ENCODE assay signal across 9 mouse cellular contexts in the genomic region with DNA sequence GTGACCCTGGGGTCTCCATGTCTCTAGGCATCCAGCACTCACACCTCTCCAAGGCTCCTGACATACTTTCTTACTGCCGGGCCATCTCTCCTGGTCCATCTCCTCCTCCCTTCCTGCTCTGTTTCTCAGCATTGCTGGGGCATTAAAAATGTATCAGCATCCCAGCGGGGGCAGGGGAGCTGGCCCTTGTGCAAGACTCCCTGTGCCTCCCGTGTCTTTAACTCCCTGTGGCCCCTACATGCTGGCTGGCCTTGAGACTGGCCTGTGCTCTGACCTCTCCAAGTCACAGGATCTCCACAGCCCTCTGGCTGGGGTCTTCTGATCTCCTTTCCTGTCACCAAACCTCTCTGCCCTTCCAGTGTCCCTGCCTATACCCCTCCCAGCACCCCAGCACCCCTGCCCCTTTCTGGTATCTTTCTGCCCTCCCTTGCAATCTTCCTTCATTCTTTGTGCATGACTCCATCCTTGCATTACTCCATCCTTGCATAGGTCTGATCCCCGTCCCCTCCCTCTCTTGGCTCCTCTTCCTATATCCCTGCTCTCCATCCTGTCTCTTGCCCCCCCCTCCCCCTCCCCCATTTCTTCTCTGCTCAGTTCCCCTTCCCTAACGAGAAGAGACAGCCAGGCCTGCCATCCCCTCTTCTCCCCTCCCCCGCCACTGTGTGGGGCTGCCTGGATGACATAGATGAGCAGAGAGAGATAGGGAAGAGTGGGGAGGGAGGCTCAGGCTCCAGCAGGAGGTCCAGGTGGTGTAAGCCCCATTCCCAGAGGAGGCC. TPM values are rescaled to one million over a fixed set of nuclear protein-coding genes. Genes with fewer than 3 reads are reported as not detected.
A peak's percentile ranks its signal among the peaks of the same experiment; 100 is the strongest.
DNase-seq lines count a peak whose midpoint lies in the region; ATAC-seq and TF ChIP-seq lines count a peak whose summit lies in the region.
"Had no signal": no experiment of that assay in that cellular context is flagged by ENCODE, and none has a peak within 500 bp of the region (broad histone marks: within the 10 kb centered on the region; RNA-seq: fewer than 3 reads in every experiment).

No protein-coding gene starts in this region.

- H3K4me2 ChIP-seq in midbrain, embryonic 12.5 days (replicated peaks): peak overlapping the region; percentile 91

- peak overlapping the region; percentile 83; the same call in 1 of the 2 replicates for H3K9ac ChIP-seq in midbrain, embryonic 12.5 days (replicated peaks)

- DNase-seq in adrenal gland, postnatal 10 days: peak; percentile 53
- no peak for DNase-seq in adrenal gland, adult 8-10 months
- DNase-seq in hindbrain, embryonic 10.5 days (ENCODE audit: low spot score): no peak
- DNase-seq in layer of hippocampus, postnatal 25 days (ENCODE audit: extremely low spot score in 1 of 2, low spot score in 1 of 2): no peak
- DNase-seq in cerebellum, adult 18-20 months: no peak
- DNase-seq in left cerebral cortex, adult 2 months (ENCODE audit: extremely low spot score in 1 of 2, low spot score in 2 of 2): no peak

- H3K4me1 ChIP-seq in E14TG2a.4 (replicated peaks; ENCODE audit: low read depth, low read length): peaks cover 75% of the 10 kb centered on the region
- peaks cover 74% of the 10 kb centered on the region for H3K4me1 ChIP-seq in hindbrain, embryonic 10.5 days (replicated peaks)
- peaks cover 33% of the 10 kb centered on the region for H3K4me1 ChIP-seq in midbrain, embryonic 12.5 days

- H3K36me3 ChIP-seq in E14TG2a.4 (ENCODE audit: insufficient read depth, low read length): peaks cover 36% of the 10 kb centered on the region
- peaks cover 31% of the 10 kb centered on the region for H3K36me3 ChIP-seq in hindbrain, embryonic 10.5 days
- H3K36me3 ChIP-seq in midbrain, embryonic 12.5 days: peaks cover 11% of the 10 kb centered on the region

- no peak for ATAC-seq in midbrain, embryonic 12.5 days (ENCODE audit: low FRiP score, low read depth)

- no peaks in the 10 kb centered on the region for H3K27me3 ChIP-seq in E14TG2a.4 (ENCODE audit: insufficient read depth, low read length)
- peaks cover 3% of the 10 kb centered on the region; the same call in 1 of the 2 replicates for H3K27me3 ChIP-seq in hindbrain, embryonic 10.5 days (ENCODE audit: insufficient read depth, poor library complexity, severe bottlenecking)
- no peaks in the 10 kb centered on the region; the same call in 1 of the 2 replicates for H3K27me3 ChIP-seq in midbrain, embryonic 12.5 days

- no peaks in the 10 kb centered on the region for H3K9me3 ChIP-seq in E14TG2a.4 (ENCODE audit: low read length)
- H3K9me3 ChIP-seq in hindbrain, embryonic 10.5 days: no peaks in the 10 kb centered on the region
- no peaks in the 10 kb centered on the region for H3K9me3 ChIP-seq in midbrain, embryonic 12.5 days

- no peak for TF ChIP-seq CTCF in E14TG2a.4 (conservative IDR thresholded peaks at IDR 0.05; ENCODE audit: low read length)
- no peak for TF ChIP-seq CTCF in left cerebral cortex, adult 2 months (IDR thresholded peaks at IDR 0.05)

- peak overlapping the region; percentile 100 for H3K4me3 ChIP-seq in E14TG2a.4 (replicated peaks; ENCODE audit: low read length)
- peak overlapping the region; percentile 75 for H3K4me3 ChIP-seq in hindbrain, embryonic 10.5 days
- peak overlapping the region; percentile 70 for H3K4me3 ChIP-seq in midbrain, embryonic 12.5 days
- H3K4me3 ChIP-seq in left cerebral cortex, adult 2 months: no peak overlapping the region

- H3K27ac ChIP-seq in hindbrain, embryonic 10.5 days: peak overlapping the region; percentile 53; the same call in 1 of the 2 replicates
- peak overlapping the region; percentile 39; the same call in 1 of the 2 replicates for H3K27ac ChIP-seq in midbrain, embryonic 12.5 days (replicated peaks)
- H3K27ac ChIP-seq in left cerebral cortex, adult 2 months: no peak overlapping the region

- 31% methylated on average over 6 of the region's 6 CpGs for WGBS in hindbrain, embryonic 10.5 days
- 40% methylated on average over 5 of the region's 6 CpGs for WGBS in midbrain, embryonic 12.5 days

- intact Hi-C loops in left cerebral cortex, adult 2 months (cut with DNase I): no loop called here

RNA-seq across cellular contexts. Expression of gene Nectin2, which starts 3.7 kb away (rescaled TPM):
- 100 to 1,000 TPM in 1 of 2 experiments, 10 to 100 TPM in 1; 86.7 to 106 TPM for total RNA-seq in adrenal gland, postnatal 10 days (2021)
- total RNA-seq in adrenal gland, adult 8-10 months (2022): 100 to 1,000 TPM in 1 of 4 experiments, 10 to 100 TPM in 3; 72.1 to 116 (median 88.9) TPM
- polyA plus RNA-seq in hindbrain, embryonic 10.5 days (2016; fragmentation: Nextera tagmentation; extraction: Ambion mirVana): 89.0 and 99.8 TPM in 2 replicates
- polyA plus RNA-seq in midbrain, embryonic 12.5 days (2016; fragmentation: Nextera tagmentation; extraction: Ambion mirVana): 46.7 and 53.3 TPM in 2 replicates
- total RNA-seq in layer of hippocampus, postnatal 25 days (2021): 1 to 10 TPM; 7.9 to 9.1 TPM
- total RNA-seq in left cerebral cortex, adult 2 months (2021): 1 to 10 TPM; 7.9 to 8.2 TPM

RNA-seq across cellular contexts. Expression of gene Bcam, which starts 24.2 kb away (rescaled TPM):
- 10 to 100 TPM; 62.4 to 75.1 TPM for total RNA-seq in adrenal gland, postnatal 10 days (2021)
- total RNA-seq in adrenal gland, adult 8-10 months (2022): 10 to 100 TPM; 50.3 to 63.5 (median 55.3) TPM
- polyA plus RNA-seq in hindbrain, embryonic 10.5 days (2016; fragmentation: Nextera tagmentation; extraction: Ambion mirVana): 46.8 and 57.3 TPM in 2 replicates
- 10.7 and 14.1 TPM in 2 replicates for polyA plus RNA-seq in midbrain, embryonic 12.5 days (2016; fragmentation: Nextera tagmentation; extraction: Ambion mirVana)
- total RNA-seq in layer of hippocampus, postnatal 25 days (2021): 10 to 100 TPM in 1 of 2 experiments, 1 to 10 TPM in 1; 8.7 to 11.4 TPM
- 10 to 100 TPM; 12.2 to 15.1 TPM for total RNA-seq in left cerebral cortex, adult 2 months (2021)

RNA-seq across cellular contexts. Expression of gene Tomm40, which starts 31.4 kb away (rescaled TPM):
- total RNA-seq in adrenal gland, postnatal 10 days (2021): 100 to 1,000 TPM; 157 to 171 TPM
- 100 to 1,000 TPM; 119 to 134 (median 125) TPM for total RNA-seq in adrenal gland, adult 8-10 months (2022)
- polyA plus RNA-seq in hindbrain, embryonic 10.5 days (2016; fragmentation: Nextera tagmentation; extraction: Ambion mirVana): 209 and 211 TPM in 2 replicates
- polyA plus RNA-seq in midbrain, embryonic 12.5 days (2016; fragmentation: Nextera tagmentation; extraction: Ambion mirVana): 148 and 152 TPM in 2 replicates
- total RNA-seq in layer of hippocampus, postnatal 25 days (2021): 100 to 1,000 TPM; 109 TPM
- total RNA-seq in left cerebral cortex, adult 2 months (2021): 100 to 1,000 TPM; 117 TPM

RNA-seq across cellular contexts. Expression of gene Apoe, which starts 47.6 kb away (rescaled TPM):
- total RNA-seq in adrenal gland, postnatal 10 days (2021): 1,000 to 10,000 TPM; 1,872 to 4,173 TPM
- total RNA-seq in adrenal gland, adult 8-10 months (2022): 1,000 to 10,000 TPM in 3 of 4 experiments, 100 to 1,000 TPM in 1; 996 to 1,300 (median 1,120) TPM
- 179 and 230 TPM in 2 replicates for polyA plus RNA-seq in hindbrain, embryonic 10.5 days (2016; fragmentation: Nextera tagmentation; extraction: Ambion mirVana)
- 203 and 260 TPM in 2 replicates for polyA plus RNA-seq in midbrain, embryonic 12.5 days (2016; fragmentation: Nextera tagmentation; extraction: Ambion mirVana)
- 1,000 to 10,000 TPM; 2,615 to 2,768 TPM for total RNA-seq in layer of hippocampus, postnatal 25 days (2021)
- 1,000 to 10,000 TPM; 1,824 to 1,912 TPM for total RNA-seq in left cerebral cortex, adult 2 months (2021)

RNA-seq across cellular contexts. Expression of gene Cblc, which starts 50.0 kb away (rescaled TPM):
- 1 to 10 TPM; 1.8 to 3.2 TPM for total RNA-seq in adrenal gland, postnatal 10 days (2021)
- under 1 TPM in 1 of 4 experiments, not detected in 3; 0.43 TPM for total RNA-seq in adrenal gland, adult 8-10 months (2022)
- 1.2 and 1.8 TPM in 2 replicates for polyA plus RNA-seq in hindbrain, embryonic 10.5 days (2016; fragmentation: Nextera tagmentation; extraction: Ambion mirVana)
- 0.27 and 0.36 TPM in 2 replicates for polyA plus RNA-seq in midbrain, embryonic 12.5 days (2016; fragmentation: Nextera tagmentation; extraction: Ambion mirVana)
- not detected for total RNA-seq in layer of hippocampus, postnatal 25 days (2021)
- not detected for total RNA-seq in left cerebral cortex, adult 2 months (2021)
- polyA plus RNA-seq: cortical plate, adult 2 months had no signal

Comparison
In these comparisons a context has a peak if more than half of its experiments do, and no peak if none do; other contexts are left out.
1. RNA of gene Nectin2, which starts 3.7 kb away (total RNA-seq): 86.7 to 106 TPM in adrenal gland, postnatal 10 days and 72.1 to 116 TPM in adrenal gland, adult 8-10 months; 7.9 to 9.1 TPM in layer of hippocampus, postnatal 25 days and 7.9 to 8.2 TPM in left cerebral cortex, adult 2 months; every median in the first group is over 4 times any median in the second.